Mouse (Mus musculus) brain, adult 10 weeks (tissue): ENCODE measurements around the gene Slc27a3. TPM values are rescaled to one million over a fixed set of nuclear protein-coding genes. Genes with fewer than 3 reads are reported as not detected.

Source experiments
- polyA plus RNA-seq: library from polyadenylated mRNA; stranded (reverse); fragments of 350-450 nt; fragmentation: Illumina TruSeq; extraction: RNeasy Lipid Tissue Mini Kit (QIAGEN cat#74804); gene quantifications from one replicate; pipeline ENCODE4 v1.2.3, GENCODE M21; 2015; ENCODE audit warnings: low read depth, low replicate concordance

Gene Slc27a3
- 5.1 TPM for polyA plus RNA-seq

GRCm38 (mm10) chr3:90389511-90390490, at the start of gene Slc27a3:
TSS of gene Slc27a3 (minus strand) at chr3:90389938.

GRCm38 (mm10) chr3:90433381-90434020, 43.8 kb upstream of the Slc27a3 start, which contains the start of gene Ints3:
TSS of gene Ints3 (minus strand) at chr3:90433622.

Other genes starting within 250 kb of the Slc27a3 start
- gene Rps27, start 176.3 kb downstream of the Slc27a3 start, polyA plus RNA-seq, result 2,748 TPM
- gene Rab13, start 176.2 kb downstream of the Slc27a3 start, polyA plus RNA-seq, result 11.1 TPM
- 74.3 TPM for gene Jtb, start 158.3 kb downstream of the Slc27a3 start, polyA plus RNA-seq
- gene Creb3l4, start 146.4 kb downstream of the Slc27a3 start, polyA plus RNA-seq, result 0.43 TPM
- 38.5 TPM for gene Slc39a1, start 141.8 kb downstream of the Slc27a3 start, polyA plus RNA-seq
- gene Crtc2, start 135.8 kb downstream of the Slc27a3 start, polyA plus RNA-seq, result 26.1 TPM
- gene Dennd4b, start 124.8 kb downstream of the Slc27a3 start, polyA plus RNA-seq, result 19.6 TPM
- 30.8 TPM for gene Gatad2b, start 96.8 kb downstream of the Slc27a3 start, polyA plus RNA-seq
- gene Ints3, start 43.7 kb upstream of the Slc27a3 start, polyA plus RNA-seq, result 40.2 TPM
- 2.9 TPM for gene Npr1, start 75.9 kb upstream of the Slc27a3 start, polyA plus RNA-seq
- 126 TPM for gene Ilf2, start 86.2 kb upstream of the Slc27a3 start, polyA plus RNA-seq
- gene Snapin, start 101.1 kb upstream of the Slc27a3 start, polyA plus RNA-seq, result 69.1 TPM
- 185 TPM for gene Chtop, start 119.6 kb upstream of the Slc27a3 start, polyA plus RNA-seq
- 248 TPM for gene S100a1, start 124.5 kb upstream of the Slc27a3 start, polyA plus RNA-seq
- 69.5 TPM for gene S100a13, start 124.5 kb upstream of the Slc27a3 start, polyA plus RNA-seq
- gene S100a14, start 136.9 kb upstream of the Slc27a3 start, polyA plus RNA-seq, result not detected
- gene S100a16, start 147.3 kb upstream of the Slc27a3 start, polyA plus RNA-seq, result 176 TPM
- 2.3 TPM for gene S100a3, start 170.6 kb upstream of the Slc27a3 start, polyA plus RNA-seq
- gene S100a2, start 200.3 kb upstream of the Slc27a3 start, polyA plus RNA-seq, result not detected
- not detected for gene Gm42674, start 212.0 kb upstream of the Slc27a3 start, polyA plus RNA-seq
- 12.5 TPM for gene S100a4, start 213.8 kb upstream of the Slc27a3 start, polyA plus RNA-seq
- not detected for gene S100a5, start 218.6 kb upstream of the Slc27a3 start, polyA plus RNA-seq
- gene S100a6, start 222.9 kb upstream of the Slc27a3 start, polyA plus RNA-seq, result 43.2 TPM